Mouse (Mus musculus): ENCODE results near the gene Slc1a6. TPM values are rescaled to one million over a fixed set of nuclear protein-coding genes. Genes with fewer than 3 reads are reported as not detected.
"Not testable (repeated sequence)": the region's sequence is repeated elsewhere in the genome, so short reads cannot be mapped to it uniquely, and the experiment has no call there.

Slc1a6 gene
- polyA plus RNA-seq, 1 experiment from 2014 or later, result 0.47 TPM

DNA sequence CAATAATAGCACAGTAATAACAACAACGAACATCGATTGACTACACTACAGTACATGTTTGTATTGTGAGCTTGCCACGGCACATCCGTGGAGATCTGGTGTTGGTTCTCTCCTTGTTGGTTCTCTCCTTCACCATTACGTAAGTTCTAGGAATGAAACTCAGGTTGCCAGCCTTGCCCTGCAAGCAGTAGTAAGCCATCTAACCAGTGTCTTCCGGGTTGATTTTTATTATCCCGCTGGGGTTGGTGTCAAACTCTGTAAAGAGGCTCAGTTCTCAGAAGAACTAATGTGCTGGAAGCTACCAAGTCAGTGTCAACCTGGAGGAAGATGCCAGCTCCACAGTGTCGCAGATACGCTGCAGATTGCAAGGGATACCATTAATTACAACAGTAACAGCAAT, 769 bp upstream of the Slc1a6 start:
- 63% methylated on average over 9 of the region's 9 CpGs for WGBS
- Histone ChIP-seq H3K27ac (no peak overlapping the region), H3K36me3 (no peaks in the 10 kb centered on the region), H3K4me1 (replicated peaks) (peaks cover 9% of the 10 kb centered on the region), H3K9ac (peak overlapping the region; percentile 54; the same call in 1 of the 2 replicates), H3K4me2 (peak overlapping the region; percentile 98), H3K27me3 (peaks cover 15% of the 10 kb centered on the region), H3K4me3 (peak overlapping the region; percentile 61), H3K9me3 (replicated peaks) (no peaks in the 10 kb centered on the region)
- no peak for ATAC-seq (replicated peaks; ENCODE audit: insufficient number of reproducible peaks, insufficient read depth, low FRiP score, low read depth)

DNA sequence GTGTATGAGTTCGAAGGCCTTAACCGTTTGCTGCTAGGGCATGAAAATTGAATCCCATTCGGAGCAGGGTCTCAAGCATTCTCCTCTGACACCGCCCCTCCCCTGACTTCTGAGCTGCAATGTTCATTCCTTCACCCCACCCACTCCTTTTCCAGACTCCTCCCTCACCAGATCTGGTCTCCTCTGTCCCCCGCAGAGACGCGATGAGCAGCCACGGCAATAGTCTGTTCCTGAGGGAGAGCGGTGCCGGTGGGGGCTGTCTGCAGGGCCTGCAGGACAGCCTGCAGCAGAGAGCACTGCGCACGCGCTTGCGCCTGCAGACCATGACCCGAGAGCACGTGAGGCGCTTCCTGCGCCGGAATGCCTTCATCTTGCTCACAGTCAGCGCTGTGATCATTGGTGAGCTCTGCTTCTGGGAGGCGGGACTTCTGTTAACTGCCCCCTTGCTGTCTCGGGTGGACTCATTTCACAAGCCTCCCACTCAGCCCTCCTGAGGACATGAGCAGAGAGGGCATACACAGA, 7.3 kb downstream of the Slc1a6 start:
- Histone ChIP-seq H3K27ac (0 out of 2 replicates have a peak overlapping the region, but pooled peaks have one; percentile 15), H3K27me3 (no peaks in the 10 kb centered on the region), H3K4me1 (replicated peaks) (0 out of 2 replicates have a peak, but pooled peaks cover 3% of the 10 kb centered on the region), H3K9me3 (replicated peaks) (no peaks in the 10 kb centered on the region), H3K4me2 (peak overlapping the region; percentile 71), H3K36me3 (no peaks in the 10 kb centered on the region), H3K9ac (peak overlapping the region; percentile 46; the same call in 1 of the 2 replicates), H3K4me3 (peak overlapping the region; percentile 48)
- peak; percentile 85 for ATAC-seq (replicated peaks; ENCODE audit: insufficient number of reproducible peaks, insufficient read depth, low FRiP score, low read depth)
- 7% methylated on average over 22 of the region's 22 CpGs for WGBS

DNA sequence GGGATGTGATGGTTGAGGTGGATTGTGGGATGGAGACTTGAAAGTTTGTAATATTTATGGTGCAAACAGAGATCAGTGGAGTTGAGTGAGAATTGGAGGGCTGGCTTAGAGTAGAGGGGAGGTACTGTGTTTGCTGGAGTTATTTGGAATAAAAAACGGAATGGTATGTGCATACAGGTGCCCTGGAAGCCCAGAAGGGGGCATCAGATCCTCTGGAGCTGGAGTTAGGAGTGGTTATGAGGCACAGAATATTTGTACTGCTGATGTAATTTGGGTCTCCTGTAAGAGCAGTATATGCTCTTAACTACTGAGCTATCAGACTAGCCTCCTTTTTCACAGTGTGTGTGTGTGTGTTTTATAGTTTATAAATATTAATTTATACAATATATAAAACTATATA, 10.3 kb downstream of the Slc1a6 start:
- no peaks in the 10 kb centered on the region for H3K9me3 ChIP-seq (replicated peaks)
- H3K27ac ChIP-seq, result no peak overlapping the region
- no peaks in the 10 kb centered on the region for H3K36me3 ChIP-seq
- no peak for ATAC-seq (replicated peaks; ENCODE audit: insufficient number of reproducible peaks, insufficient read depth, low FRiP score, low read depth)
- no peak overlapping the region for H3K9ac ChIP-seq
- 0 out of 2 replicates have a peak, but pooled peaks cover 3% of the 10 kb centered on the region for H3K4me1 ChIP-seq (replicated peaks)
- no peaks in the 10 kb centered on the region for H3K27me3 ChIP-seq
- WGBS, result 24% methylated on average over 1 of the region's 1 CpGs
- H3K4me2 ChIP-seq, result no peak overlapping the region
- H3K4me3 ChIP-seq, result no peak overlapping the region

DNA sequence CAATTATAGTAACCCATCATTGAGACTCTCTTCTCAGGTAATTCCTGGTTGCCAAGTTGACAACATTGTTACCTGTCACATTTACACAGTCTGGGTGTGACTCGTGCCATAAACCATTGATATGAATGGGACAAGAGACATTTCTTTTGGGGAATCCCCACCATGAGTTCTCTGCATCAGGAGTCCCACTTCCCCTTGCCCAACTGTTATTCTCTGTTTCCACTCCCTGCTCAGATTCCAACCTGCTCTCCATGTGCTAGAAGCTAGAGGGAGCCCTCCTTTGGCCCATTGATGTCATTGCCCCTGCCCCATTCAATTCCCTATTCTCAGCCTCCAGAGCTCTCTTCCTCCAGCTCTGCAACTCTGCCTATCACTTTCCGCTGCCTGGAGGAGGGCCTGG, 21.2 kb downstream of the Slc1a6 start:
- 80% methylated on average over 2 of the region's 2 CpGs for WGBS
- Histone ChIP-seq H3K9me3 (replicated peaks) (no peaks in the 10 kb centered on the region), H3K36me3 (no peaks in the 10 kb centered on the region), H3K27ac (no peak overlapping the region), H3K4me1 (replicated peaks) (no peaks in the 10 kb centered on the region), H3K4me3 (no peak overlapping the region), H3K9ac (no peak overlapping the region), H3K4me2 (no peak overlapping the region), H3K27me3 (no peaks in the 10 kb centered on the region)
- ATAC-seq (replicated peaks; ENCODE audit: insufficient number of reproducible peaks, insufficient read depth, low FRiP score, low read depth), result no peak

DNA sequence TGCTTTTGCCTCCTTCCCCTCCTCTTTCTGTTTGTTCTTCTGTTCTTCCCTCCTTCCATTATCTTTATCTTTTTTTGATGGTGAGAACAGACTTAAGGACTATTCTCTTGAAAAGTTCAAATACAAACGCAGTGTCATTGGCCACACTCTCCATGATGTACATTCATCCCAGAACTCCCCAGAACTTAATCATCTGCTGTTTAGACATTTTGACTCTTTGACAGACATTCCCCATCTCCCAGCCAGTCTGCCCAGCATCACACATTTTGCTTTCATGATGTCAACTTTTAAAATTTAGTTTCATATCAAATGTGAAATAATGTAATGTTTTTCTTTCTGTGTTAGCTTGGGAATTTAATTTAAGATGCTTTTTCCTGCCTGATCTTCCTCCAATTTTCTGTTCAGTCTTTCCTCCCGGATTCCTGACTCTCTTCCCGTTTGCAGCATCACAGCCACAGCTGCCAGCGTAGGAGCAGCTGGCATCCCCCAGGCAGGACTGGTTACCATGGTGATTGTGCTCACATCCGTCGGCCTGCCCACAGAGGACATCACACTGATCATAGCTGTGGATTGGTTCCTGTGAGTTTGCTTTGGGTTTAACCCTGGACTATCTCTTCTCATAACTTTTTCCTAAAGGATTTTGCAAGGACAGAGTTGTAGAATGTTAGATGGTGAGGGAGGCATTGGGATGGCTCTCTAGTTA, 32.2 kb downstream of the Slc1a6 start:
- H3K9ac ChIP-seq, result no peak overlapping the region
- no peak overlapping the region for H3K4me3 ChIP-seq
- 64% methylated on average over 6 of the region's 6 CpGs for WGBS
- ATAC-seq (replicated peaks; ENCODE audit: insufficient number of reproducible peaks, insufficient read depth, low FRiP score, low read depth), result no peak
- no peaks in the 10 kb centered on the region for H3K27me3 ChIP-seq
- no peak overlapping the region for H3K4me2 ChIP-seq
- H3K27ac ChIP-seq, result no peak overlapping the region
- no peaks in the 10 kb centered on the region for H3K9me3 ChIP-seq (replicated peaks)
- H3K4me1 ChIP-seq (replicated peaks), result no peaks in the 10 kb centered on the region
- H3K36me3 ChIP-seq, result no peaks in the 10 kb centered on the region

DNA sequence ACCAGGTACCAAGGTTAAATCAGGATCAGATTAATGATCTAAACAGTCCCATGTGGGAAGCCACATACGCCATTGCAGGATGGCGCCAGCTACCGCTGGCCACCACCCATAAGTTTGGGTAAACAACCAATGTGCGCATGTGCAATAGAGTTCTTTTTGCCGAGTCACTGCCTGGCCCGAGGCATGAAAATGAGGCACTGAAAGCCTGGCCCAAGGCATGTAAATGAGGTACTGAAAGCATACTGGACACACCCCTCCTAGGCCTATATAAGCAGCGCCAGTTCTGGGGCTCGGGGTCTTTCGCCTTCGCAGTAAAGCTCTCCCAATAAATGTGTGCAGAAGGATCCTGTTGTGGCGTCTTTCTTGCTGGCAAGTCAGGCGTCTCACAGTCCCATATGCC, 60.2 kb downstream of the Slc1a6 start:
- not testable (repeated sequence) for H3K4me2 ChIP-seq; H3K9me3 ChIP-seq (replicated peaks); H3K27ac ChIP-seq; H3K4me3 ChIP-seq; H3K9ac ChIP-seq; H3K27me3 ChIP-seq; H3K4me1 ChIP-seq (replicated peaks); H3K36me3 ChIP-seq; ATAC-seq (replicated peaks; ENCODE audit: insufficient number of reproducible peaks, insufficient read depth, low FRiP score, low read depth)
- WGBS, result 84% methylated on average over 12 of the region's 12 CpGs

DNA sequence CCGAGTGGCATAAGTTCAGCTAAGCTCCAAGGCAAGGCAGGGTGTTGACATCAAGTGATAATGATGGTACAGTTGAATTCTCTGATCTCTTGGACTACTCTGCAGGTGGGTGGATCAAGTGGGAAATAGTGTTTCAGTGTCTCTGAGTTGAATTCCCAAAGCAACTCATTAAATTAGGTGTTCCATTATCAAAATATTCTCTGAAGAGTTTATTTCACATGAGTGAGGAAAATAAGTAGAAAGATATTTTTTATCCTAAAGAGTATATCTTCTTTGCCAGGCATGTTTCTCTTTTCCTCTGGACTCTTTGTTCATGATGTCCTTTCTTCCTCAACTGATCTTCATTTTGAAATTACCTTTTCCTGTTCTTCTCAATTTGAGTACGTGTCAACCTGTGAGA, 71.8 kb downstream of the Slc1a6 start, which contains the start of gene Olfr1356:
TSS of gene Olfr1356 (minus strand) at position 101 of the 400 bp plus-strand sequence.
- Histone ChIP-seq H3K9me3 (replicated peaks) (0 out of 2 replicates have a peak, but pooled peaks cover under 1% of the 10 kb centered on the region), H3K4me2 (no peak within 1 kb of the TSS), H3K27me3 (no peaks in the 10 kb centered on the region), H3K9ac (no peak within 1 kb of the TSS), H3K36me3 (no peaks in the 10 kb centered on the region), H3K27ac (no peak within 1 kb of the TSS), H3K4me3 (no peak within 1 kb of the TSS), H3K4me1 (replicated peaks) (no peaks in the 10 kb centered on the region)
- 72% methylated on average over 2 of the region's 2 CpGs for WGBS
- ATAC-seq (replicated peaks; ENCODE audit: insufficient number of reproducible peaks, insufficient read depth, low FRiP score, low read depth), result no peak

Other genes with a start within 250 kb of the Slc1a6 start
- gene Ilvbl, start 206.2 kb upstream of the Slc1a6 start, polyA plus RNA-seq (2015; fragmentation: Nextera tagmentation; extraction: Ambion mirVana), result 65.4 and 71.5 TPM in 2 replicates
- gene Syde1, start 188.5 kb upstream of the Slc1a6 start, polyA plus RNA-seq (2015; fragmentation: Nextera tagmentation; extraction: Ambion mirVana), result 13.0 and 14.8 TPM in 2 replicates
- not detected in 2 replicates for gene Olfr1357, start 162.4 kb upstream of the Slc1a6 start, polyA plus RNA-seq (2015; fragmentation: Nextera tagmentation; extraction: Ambion mirVana)
- not detected in 2 replicates for gene Casp14, start 62.2 kb upstream of the Slc1a6 start, polyA plus RNA-seq (2015; fragmentation: Nextera tagmentation; extraction: Ambion mirVana)
- not detected in 2 replicates for gene Ccdc105, start 27.4 kb upstream of the Slc1a6 start, polyA plus RNA-seq (2015; fragmentation: Nextera tagmentation; extraction: Ambion mirVana)
- not detected in 2 replicates for gene Olfr1356, start 71.7 kb downstream of the Slc1a6 start, polyA plus RNA-seq (2015; fragmentation: Nextera tagmentation; extraction: Ambion mirVana)
- not detected in 2 replicates for gene Olfr1355, start 95.0 kb downstream of the Slc1a6 start, polyA plus RNA-seq (2015; fragmentation: Nextera tagmentation; extraction: Ambion mirVana)
- gene Olfr1354, start 132.7 kb downstream of the Slc1a6 start, polyA plus RNA-seq (2015; fragmentation: Nextera tagmentation; extraction: Ambion mirVana), result not detected in 2 replicates
- not detected in 2 replicates for gene Olfr8, start 170.1 kb downstream of the Slc1a6 start, polyA plus RNA-seq (2015; fragmentation: Nextera tagmentation; extraction: Ambion mirVana)
- gene Olfr1353, start 182.8 kb downstream of the Slc1a6 start, polyA plus RNA-seq (2015; fragmentation: Nextera tagmentation; extraction: Ambion mirVana), result not detected in 2 replicates
- not detected in 2 replicates for gene Olfr1352, start 200.6 kb downstream of the Slc1a6 start, polyA plus RNA-seq (2015; fragmentation: Nextera tagmentation; extraction: Ambion mirVana)
- not detected in 2 replicates for gene Olfr1351, start 232.0 kb downstream of the Slc1a6 start, polyA plus RNA-seq (2015; fragmentation: Nextera tagmentation; extraction: Ambion mirVana)
- gene Olfr57, start 248.2 kb downstream of the Slc1a6 start, polyA plus RNA-seq (2015; fragmentation: Nextera tagmentation; extraction: Ambion mirVana), result 0.11 TPM in 1 of 2 replicates, not detected in the other

Measured in heart, embryonic 15.5 days (tissue).